Mouse (Mus musculus) forebrain, embryonic 10.5 days (tissue): Measurements from ENCODE around the gene Il6ra. TPM values are rescaled to one million over a fixed set of nuclear protein-coding genes. Genes with fewer than 3 reads are reported as not detected.

ENCODE experiments used
- DNase-seq: peaks from one replicate; pipeline ENCODE4 v3.0.0-alpha.2; 2017; ENCODE audit warnings: low spot score; ENCODE audit errors: extremely low spot score
- H3K27ac ChIP-seq: fragments of 300-500 bp; sonication (generic); 2 replicates; pipeline ENCODE4 v1.5.1; 2016; ENCODE audit warnings: mild to moderate bottlenecking
- H3K27me3 ChIP-seq: fragments of 300-500 bp; sonication (generic); 2 replicates; pipeline ENCODE4 v1.6.1; 2016; ENCODE audit warnings: mild to moderate bottlenecking; ENCODE audit not compliant: poor library complexity, severe bottlenecking
- H3K36me3 ChIP-seq: fragments of 300-500 bp; sonication (generic); replicated peaks from 2 replicates; pipeline ENCODE4 v1.6.1; 2016; ENCODE audit warnings: mild to moderate bottlenecking, moderate library complexity
- H3K4me1 ChIP-seq: fragments of 300-500 bp; sonication (generic); 2 replicates; pipeline ENCODE4 v1.6.1; 2016
- H3K4me3 ChIP-seq: fragments of 300-500 bp; sonication (generic); 2 replicates; pipeline ENCODE4 v1.5.1; 2016; ENCODE audit warnings: mild to moderate bottlenecking, moderate library complexity
- H3K9me3 ChIP-seq: fragments of 300-500 bp; sonication (generic); 2 replicates; pipeline ENCODE4 v1.6.1; 2016; ENCODE audit warnings: mild to moderate bottlenecking, moderate library complexity
- WGBS: fragments of 180-500 bp; shearing (Covaris S2); methylation state at CpG from one replicate; pipeline ENCODE4 v1.1.7; 2016; 5-methylcytosine and 5-hydroxymethylcytosine counted together
- polyA plus RNA-seq: library from polyadenylated mRNA; unstranded; fragments of >200 nt; fragmentation: Nextera tagmentation; extraction: Ambion mirVana; gene quantifications from 2 replicates; pipeline ENCODE4 v1.2.1, GENCODE M21; 2016

Il6ra gene
- polyA plus RNA-seq = 0.35 and 0.50 TPM in 2 replicates

GRCm38 (mm10) chr3:89912543-89913391 is at the start of gene Il6ra:
Il6ra (minus strand) TSS chr3:89913196.
- Histone ChIP-seq H3K4me1 (peaks cover 21% of the 10 kb centered on the region), H3K36me3 (no peaks in the 10 kb centered on the region), H3K9me3 (no peaks in the 10 kb centered on the region), H3K4me3 (peak within 1 kb of the TSS; percentile 62), H3K27ac (peak within 1 kb of the TSS; percentile 71), H3K27me3 (peaks cover 68% of the 10 kb centered on the region)
- peak; percentile 70 for DNase-seq
- WGBS = 1% methylated on average over 75 of the region's 75 CpGs

GRCm38 (mm10) chr3:89962059-89962750 is 49.2 kb upstream of the Il6ra start:
- Histone ChIP-seq H3K9me3 (no peaks in the 10 kb centered on the region), H3K27ac (peak overlapping the region; percentile 96), H3K27me3 (no peaks in the 10 kb centered on the region), H3K4me3 (peak overlapping the region; percentile 95), H3K36me3 (peaks cover 41% of the 10 kb centered on the region), H3K4me1 (peaks cover 61% of the 10 kb centered on the region)
- 14% methylated on average over 14 of the region's 14 CpGs for WGBS
- DNase-seq = peak; percentile 29

GRCm38 (mm10) chr3:89961436-89961835 is 48.4 kb upstream of the Il6ra start:
- no peaks in the 10 kb centered on the region for H3K9me3 ChIP-seq
- peak overlapping the region; percentile 84; the same call in 1 of the 2 replicates for H3K27ac ChIP-seq
- peak overlapping the region; percentile 95 for H3K4me3 ChIP-seq
- H3K4me1 ChIP-seq = peaks cover 61% of the 10 kb centered on the region
- 65% methylated on average over 4 of the region's 4 CpGs for WGBS
- no peak for DNase-seq
- H3K36me3 ChIP-seq = peaks cover 48% of the 10 kb centered on the region
- no peaks in the 10 kb centered on the region for H3K27me3 ChIP-seq

GRCm38 (mm10) chr3:89960469-89960868 is 47.5 kb upstream of the Il6ra start:
- H3K27me3 ChIP-seq = no peaks in the 10 kb centered on the region
- H3K36me3 ChIP-seq = peaks cover 52% of the 10 kb centered on the region
- peak overlapping the region; percentile 84 for H3K27ac ChIP-seq
- H3K4me1 ChIP-seq = peaks cover 61% of the 10 kb centered on the region
- no peaks in the 10 kb centered on the region for H3K9me3 ChIP-seq
- peak; percentile 87 for DNase-seq
- under 1% methylated on average over 30 of the region's 30 CpGs for WGBS
- H3K4me3 ChIP-seq = peak overlapping the region; percentile 95

GRCm38 (mm10) chr3:89959435-89959834 is 46.4 kb upstream of the Il6ra start:
- DNase-seq = no peak
- no peaks in the 10 kb centered on the region for H3K9me3 ChIP-seq
- H3K27me3 ChIP-seq = no peaks in the 10 kb centered on the region
- no peak overlapping the region for H3K27ac ChIP-seq
- 74% methylated on average over 4 of the region's 4 CpGs for whole genome bisulfite sequencing
- peaks cover 55% of the 10 kb centered on the region for H3K4me1 ChIP-seq
- H3K36me3 ChIP-seq = peaks cover 52% of the 10 kb centered on the region
- H3K4me3 ChIP-seq = no peak overlapping the region

- H3K4me3 ChIP-seq = no peak overlapping the region
- no peak for DNase-seq
Measured at GRCm38 (mm10) chr3:89957880-89958279, 44.9 kb upstream of the Il6ra start.

GRCm38 (mm10) chr3:89956177-89956971 is 43.4 kb upstream of the Il6ra start:
- peaks cover 82% of the 10 kb centered on the region for H3K36me3 ChIP-seq
- WGBS = 95% methylated on average over 7 of the region's 7 CpGs
- no peak overlapping the region for H3K27ac ChIP-seq
- no peak overlapping the region for H3K4me3 ChIP-seq
- H3K9me3 ChIP-seq = no peaks in the 10 kb centered on the region
- DNase-seq = no peak
- no peaks in the 10 kb centered on the region for H3K27me3 ChIP-seq
- H3K4me1 ChIP-seq = peaks cover 29% of the 10 kb centered on the region

More at GRCm38 (mm10) chr3:89957880-89958279, 44.9 kb upstream of the Il6ra start:
- H3K27ac ChIP-seq = no peak overlapping the region
- H3K9me3 ChIP-seq = no peaks in the 10 kb centered on the region
- H3K36me3 ChIP-seq = peaks cover 67% of the 10 kb centered on the region
- H3K4me1 ChIP-seq = peaks cover 42% of the 10 kb centered on the region
- H3K27me3 ChIP-seq = no peaks in the 10 kb centered on the region
- 97% methylated on average over 9 of the region's 9 CpGs for WGBS

GRCm38 (mm10) chr3:89953420-89953819 is 40.4 kb upstream of the Il6ra start:
- Histone ChIP-seq H3K36me3 (peaks cover 99% of the 10 kb centered on the region), H3K27me3 (no peaks in the 10 kb centered on the region)
- WGBS = 14% methylated on average over 4 of the region's 4 CpGs

GRCm38 (mm10) chr3:89948655-89949054 is 35.7 kb upstream of the Il6ra start:
- DNase-seq = no peak
- Histone ChIP-seq H3K36me3 (peaks cover 100% of the 10 kb centered on the region), H3K4me1 (no peaks in the 10 kb centered on the region), H3K27ac (no peak overlapping the region), H3K27me3 (no peaks in the 10 kb centered on the region), H3K4me3 (no peak overlapping the region), H3K9me3 (no peaks in the 10 kb centered on the region)
- 96% methylated on average over 6 of the region's 6 CpGs for WGBS

More at GRCm38 (mm10) chr3:89953420-89953819, 40.4 kb upstream of the Il6ra start:
- Histone ChIP-seq H3K9me3 (no peaks in the 10 kb centered on the region), H3K4me3 (no peak overlapping the region), H3K4me1 (no peaks in the 10 kb centered on the region; the same call in 1 of the 2 replicates), H3K27ac (no peak overlapping the region)
- DNase-seq = peak; percentile 79

GRCm38 (mm10) chr3:89948021-89948420 is 35.0 kb upstream of the Il6ra start:
- H3K27me3 ChIP-seq = no peaks in the 10 kb centered on the region
- 89% methylated on average over 11 of the region's 11 CpGs for WGBS
- no peak for DNase-seq
- peaks cover 100% of the 10 kb centered on the region for H3K36me3 ChIP-seq
- H3K27ac ChIP-seq = no peak overlapping the region
- no peaks in the 10 kb centered on the region for H3K4me1 ChIP-seq
- no peak overlapping the region for H3K4me3 ChIP-seq
- H3K9me3 ChIP-seq = no peaks in the 10 kb centered on the region

GRCm38 (mm10) chr3:89945026-89945425 is 32.0 kb upstream of the Il6ra start:
- no peak overlapping the region for H3K27ac ChIP-seq
- H3K4me1 ChIP-seq = no peaks in the 10 kb centered on the region
- H3K36me3 ChIP-seq = peaks cover 100% of the 10 kb centered on the region
- 81% methylated on average over 8 of the region's 8 CpGs for WGBS
- H3K9me3 ChIP-seq = no peaks in the 10 kb centered on the region
- no peaks in the 10 kb centered on the region for H3K27me3 ChIP-seq
- no peak overlapping the region for H3K4me3 ChIP-seq
- DNase-seq = no peak

GRCm38 (mm10) chr3:89942894-89943293 is 29.9 kb upstream of the Il6ra start:
- no peak for DNase-seq
- WGBS = 95% methylated on average over 9 of the region's 9 CpGs

More at GRCm38 (mm10) chr3:89942894-89943293, 29.9 kb upstream of the Il6ra start:
- Histone ChIP-seq H3K27ac (no peak overlapping the region), H3K27me3 (no peaks in the 10 kb centered on the region), H3K4me3 (no peak overlapping the region), H3K4me1 (no peaks in the 10 kb centered on the region), H3K9me3 (no peaks in the 10 kb centered on the region), H3K36me3 (peaks cover 96% of the 10 kb centered on the region)
